Mouse (Mus musculus) granulocyte monocyte progenitor cell, adult 5-6 weeks (primary cell): ENCODE measurements at regions not wholly inside any gene's neighbourhood (a gene's known extent, or its start where the extent isn't known, plus 50 kb on each side); places are given as distances from the start of the nearest gene placed in this dataset.

ENCODE experiments used
- ATAC-seq: replicated peaks from 2 replicates; pipeline ENCODE4 v1.8.0; 2016; ENCODE audit warnings: mild to moderate bottlenecking, moderate TSS enrichment, inconsistent platforms; ENCODE audit not compliant: poor library complexity, severe bottlenecking

GRCm38 (mm10) chr9:117710966-117711365 lies 81.3 kb upstream of the Rbms3 start:
- no peak for ATAC-seq

DNA sequence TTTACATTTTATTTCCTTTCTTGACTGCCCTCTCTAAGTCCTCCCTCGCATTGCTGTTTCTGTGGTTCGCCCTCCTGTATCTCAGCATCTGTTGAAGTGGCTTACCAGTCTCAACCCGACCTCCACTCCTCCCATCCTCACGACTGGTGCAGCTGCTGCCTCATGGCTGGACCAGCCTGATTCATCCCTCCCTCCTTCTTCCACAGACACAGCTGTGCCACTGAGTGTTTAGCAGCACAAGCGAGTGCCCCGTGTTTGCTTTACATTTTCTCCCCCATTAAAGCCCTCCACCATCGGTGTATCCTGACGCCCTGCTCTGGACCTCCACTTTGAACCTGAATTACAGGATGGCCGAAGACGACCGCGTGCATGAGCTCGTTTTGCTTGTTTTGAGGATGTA lies 80.0 kb upstream of the Rbms3 start:
- ATAC-seq = no peak

- no peak for ATAC-seq
Observed at GRCm38 (mm10) chr9:117693001-117693400, 63.3 kb upstream of the Rbms3 start.

- ATAC-seq = no peak
Observed at GRCm38 (mm10) chr9:117692486-117692885, 62.8 kb upstream of the Rbms3 start.

DNA sequence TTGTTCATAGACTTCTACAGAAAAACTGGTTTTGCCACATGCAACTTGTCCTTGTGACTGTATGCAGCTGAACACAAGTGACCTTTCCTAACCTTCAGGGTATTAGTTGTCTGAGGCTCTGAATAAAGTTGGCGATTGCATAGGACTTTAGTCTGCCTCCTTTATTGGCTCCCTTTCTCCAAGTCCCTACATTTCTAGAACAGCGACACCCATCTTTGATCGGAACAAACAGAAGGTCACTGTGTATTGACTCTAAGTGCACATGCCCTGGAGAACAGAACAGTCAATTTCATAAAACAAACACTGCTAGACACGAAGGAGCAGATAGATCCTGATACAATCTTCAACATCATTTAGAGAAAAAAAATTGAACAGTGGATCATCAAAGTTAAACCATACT lies 60.2 kb upstream of the Rbms3 start:
- ATAC-seq = no peak
